ENCODE assay signal across 31 mouse cellular contexts in genomic region chr12:70789341-70789740, GRCm38 (mm10).
"Had no signal": no experiment of that assay in that cellular context is flagged by ENCODE, and none has a peak within 500 bp of the region (broad histone marks: within the 10 kb centered on the region; RNA-seq: fewer than 3 reads in every experiment).

No protein-coding gene starts in this region.

- ATAC-seq: hindbrain, embryonic 16.5 days; hindbrain, postnatal 0 days; inflammation-experienced regulatory T-cells, adult 6 months; intestine, embryonic 15.5 days; intestine, embryonic 16.5 days; intestine, postnatal 0 days had no signal

- H3K27me3 ChIP-seq: heart, embryonic 12.5 days; heart, embryonic 13.5 days; heart, embryonic 15.5 days; hindbrain, embryonic 12.5 days; hindbrain, embryonic 13.5 days; hindbrain, embryonic 15.5 days; intestine, embryonic 15.5 days; kidney, embryonic 15.5 days had no signal

- H3K36me3 ChIP-seq: heart, embryonic 10.5 days; heart, embryonic 12.5 days; heart, embryonic 13.5 days; heart, embryonic 15.5 days; hindbrain, embryonic 10.5 days; hindbrain, embryonic 12.5 days; hindbrain, embryonic 13.5 days; hindbrain, embryonic 15.5 days; intestine, embryonic 15.5 days; kidney, embryonic 15.5 days had no signal

- H3K4me1 ChIP-seq: hindbrain, embryonic 13.5 days; intestine, embryonic 15.5 days; kidney, embryonic 15.5 days had no signal

- DNase-seq: heart, postnatal 14 days; heart, postnatal 4 days; kidney, adult 18-20 months; kidney, adult 2 months; kidney, adult 9 months; kidney, postnatal 14 days; kidney, postnatal 25 days; kidney, postnatal 36 days; layer of hippocampus, adult 9-11 months; layer of hippocampus, postnatal 36 days had no signal

- H3K9me3 ChIP-seq: heart, embryonic 10.5 days; heart, embryonic 12.5 days; heart, embryonic 13.5 days; heart, embryonic 15.5 days; hindbrain, embryonic 10.5 days; hindbrain, embryonic 12.5 days; hindbrain, embryonic 13.5 days; hindbrain, embryonic 15.5 days; intestine, embryonic 15.5 days; kidney, embryonic 15.5 days had no signal

- H3K9ac ChIP-seq: heart, embryonic 12.5 days; heart, embryonic 13.5 days; heart, embryonic 15.5 days; hindbrain, embryonic 12.5 days; hindbrain, embryonic 13.5 days; hindbrain, embryonic 14.5 days; hindbrain, embryonic 15.5 days; intestine, embryonic 15.5 days; kidney, embryonic 15.5 days had no signal

- H3K4me2 ChIP-seq: heart, embryonic 11.5 days; heart, embryonic 12.5 days; heart, embryonic 13.5 days; heart, embryonic 15.5 days; hindbrain, embryonic 12.5 days; hindbrain, embryonic 13.5 days; hindbrain, embryonic 14.5 days; hindbrain, embryonic 15.5 days; intestine, embryonic 15.5 days; kidney, embryonic 15.5 days had no signal

- H3K27ac ChIP-seq: heart, adult 2 months; heart, embryonic 10.5 days; heart, embryonic 13.5 days; heart, embryonic 15.5 days; hindbrain, embryonic 10.5 days; hindbrain, embryonic 12.5 days; hindbrain, embryonic 13.5 days; hindbrain, embryonic 14.5 days; hindbrain, embryonic 15.5 days; hindbrain, postnatal 0 days; intestine, embryonic 15.5 days; kidney, embryonic 15.5 days; kidney, postnatal 0 days; layer of hippocampus, adult 2 months; left cerebral cortex, adult 2 months had no signal

- H3K4me3 ChIP-seq: heart, adult 2 months; heart, embryonic 10.5 days; heart, embryonic 12.5 days; heart, embryonic 13.5 days; heart, embryonic 15.5 days; hindbrain, embryonic 10.5 days; hindbrain, embryonic 12.5 days; hindbrain, embryonic 13.5 days; hindbrain, embryonic 15.5 days; intestine, embryonic 15.5 days; kidney, embryonic 15.5 days; layer of hippocampus, adult 2 months; left cerebral cortex, adult 2 months had no signal
